Mouse (Mus musculus) lung, adult 2 months (tissue): ENCODE measurements around the gene Mlip. TPM values are rescaled to one million over a fixed set of nuclear protein-coding genes. Genes with fewer than 3 reads are reported as not detected.

Source experiments
- DNase-seq: peaks from one replicate; pipeline ENCODE4 v3.0.0; 2022
- H3K4me1 ChIP-seq: fragments of 200-500 bp; 2 replicates; pipeline ENCODE4 v1.6.1; 2011; ENCODE audit warnings: low read length; ENCODE audit not compliant: control insufficient read depth, insufficient read depth
- H3K4me3 ChIP-seq: fragments of 200-500 bp; replicated peaks from 2 replicates; pipeline ENCODE3; 2011; ENCODE audit warnings: low read depth, mild to moderate bottlenecking, control low read depth, low read length; ENCODE audit errors: extremely low read depth
- CTCF ChIP-seq: fragments of 200-500 bp; IDR thresholded peaks from 2 replicates; pipeline ENCODE4 v1.5.1; 2011; ENCODE audit warnings: mild to moderate bottlenecking, low read length, control low read depth; ENCODE audit not compliant: insufficient read depth
- POLR2A ChIP-seq: fragments of 200-500 bp; IDR thresholded peaks from 2 replicates; pipeline ENCODE4 v1.6.1; 2011; ENCODE audit warnings: low read depth, mild to moderate bottlenecking, control low read depth, low read length, borderline replicate concordance; ENCODE audit errors: extremely low read depth
- WGBS: fragments of 180-500 bp; shearing (Covaris S2); methylation state at CpG from one replicate; pipeline ENCODE4 v1.1.7; 2018; 5-methylcytosine and 5-hydroxymethylcytosine counted together
- polyA plus RNA-seq: library from polyadenylated mRNA; depleted of rRNA; stranded (reverse); fragments of >200 nt; gene quantifications from 2 replicates; pipeline ENCODE4 v1.2.3, GENCODE M21; 2012; rRNA removed

Gene Mlip
- 0.67 and 4.9 TPM in 2 replicates for polyA plus RNA-seq

DNA sequence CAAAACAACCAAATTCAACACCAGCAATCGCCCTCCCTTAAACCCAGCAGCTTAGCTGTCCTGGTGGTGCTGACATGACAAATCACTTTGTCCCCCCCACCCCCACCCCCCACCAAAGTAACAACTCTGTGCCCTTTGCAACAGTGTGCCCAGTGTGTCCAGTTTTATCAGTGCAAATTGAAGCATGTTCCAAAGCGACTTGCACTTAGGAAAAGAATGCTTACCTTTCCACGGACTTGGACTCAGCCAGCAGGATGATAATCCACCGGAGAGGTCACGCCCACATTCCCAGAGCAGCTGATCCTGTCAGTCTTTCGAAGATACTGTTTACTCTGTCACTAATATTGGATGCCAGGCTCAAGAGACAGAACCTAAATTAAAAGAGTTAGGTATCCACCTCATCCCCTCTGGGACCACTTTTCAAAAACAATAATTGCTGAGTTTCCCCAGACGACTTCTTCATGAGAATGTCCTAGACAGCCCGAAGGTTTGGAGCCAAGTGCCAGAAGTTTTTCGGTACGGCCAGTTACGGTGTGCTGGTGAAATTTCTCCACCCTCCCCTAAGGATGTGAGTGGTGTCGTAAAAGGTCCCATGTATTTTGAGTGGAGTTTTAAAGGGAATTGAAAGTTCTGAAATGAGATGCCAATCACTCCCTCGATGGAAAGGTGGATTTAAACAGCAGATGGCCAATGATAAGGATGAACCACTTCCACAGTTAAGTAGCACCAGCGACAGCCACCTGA is at the start of gene Mlip:
TSS of gene Mlip (minus strand) at position 538 of the 744 bp plus-strand sequence.
- 46% methylated on average over 14 of the region's 14 CpGs for WGBS
- no peak for DNase-seq
- no peaks in the 10 kb centered on the region for H3K4me1 ChIP-seq
- no peak for TF ChIP-seq CTCF
- no peak for TF ChIP-seq POLR2A
- no peak within 1 kb of the TSS for H3K4me3 ChIP-seq

GRCm38 (mm10) chr9:77399801-77400200 is 47.0 kb upstream of the Mlip start:
- Histone ChIP-seq H3K4me3 (no peak overlapping the region), H3K4me1 (no peaks in the 10 kb centered on the region)
- no peak for DNase-seq
- 91% methylated on average over 5 of the region's 5 CpGs for WGBS
- TF ChIP-seq CTCF: no peak
- TF ChIP-seq POLR2A: no peak

- no peaks in the 10 kb centered on the region for H3K4me1 ChIP-seq
- no peak overlapping the region for H3K4me3 ChIP-seq
- WGBS: 72% methylated on average over 13 of the region's 13 CpGs
- TF ChIP-seq CTCF: no peak
- no peak for TF ChIP-seq POLR2A
- DNase-seq: no peak
Measured at GRCm38 (mm10) chr9:77398856-77399631, 46.3 kb upstream of the Mlip start.

DNA sequence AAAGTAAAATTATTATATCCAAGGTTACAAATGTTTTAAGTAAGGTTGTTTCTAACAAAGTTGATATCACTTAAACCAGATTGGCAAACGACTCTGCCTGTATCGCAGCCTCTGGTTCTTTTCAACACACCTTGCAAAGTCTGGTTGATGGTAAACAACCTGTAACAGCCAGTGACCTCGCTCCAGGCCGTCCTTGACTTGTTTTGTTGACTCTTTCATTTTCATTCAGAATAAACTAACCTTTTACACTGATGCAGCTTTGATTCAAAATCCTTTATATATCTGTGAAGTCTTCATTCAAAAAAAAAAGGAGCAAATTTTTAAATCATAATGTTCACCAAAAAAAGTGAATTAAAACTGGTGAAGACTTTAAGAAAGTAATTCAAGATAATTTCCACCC is 44.3 kb upstream of the Mlip start:
- H3K4me1 ChIP-seq: no peaks in the 10 kb centered on the region
- no peak overlapping the region for H3K4me3 ChIP-seq
- TF ChIP-seq POLR2A: no peak
- no peak for TF ChIP-seq CTCF
- no peak for DNase-seq
- 57% methylated on average over 4 of the region's 4 CpGs for WGBS

DNA sequence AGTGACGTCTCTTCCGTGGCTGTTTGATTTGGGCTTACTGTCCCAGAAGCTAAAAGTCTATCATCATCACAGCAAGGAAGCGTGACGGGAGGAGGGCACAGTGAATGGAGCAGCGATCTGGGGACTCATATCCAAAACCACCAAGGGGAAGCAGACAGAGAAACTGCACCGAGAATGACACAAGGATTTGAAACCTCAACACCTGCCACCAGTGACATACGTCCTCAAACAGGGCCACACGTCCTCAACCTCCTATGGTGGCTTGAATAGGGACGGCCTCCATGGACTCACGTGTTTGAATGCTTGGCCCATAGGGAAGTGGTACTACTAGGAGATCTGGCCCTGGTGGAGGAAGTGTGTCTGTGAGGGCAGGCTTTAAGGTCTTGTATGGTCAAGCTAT is 38.5 kb upstream of the Mlip start:
- H3K4me3 ChIP-seq: no peak overlapping the region
- no peak for DNase-seq
- WGBS: 87% methylated on average over 10 of the region's 10 CpGs
- no peak for TF ChIP-seq POLR2A
- no peak for TF ChIP-seq CTCF
- no peaks in the 10 kb centered on the region for H3K4me1 ChIP-seq

DNA sequence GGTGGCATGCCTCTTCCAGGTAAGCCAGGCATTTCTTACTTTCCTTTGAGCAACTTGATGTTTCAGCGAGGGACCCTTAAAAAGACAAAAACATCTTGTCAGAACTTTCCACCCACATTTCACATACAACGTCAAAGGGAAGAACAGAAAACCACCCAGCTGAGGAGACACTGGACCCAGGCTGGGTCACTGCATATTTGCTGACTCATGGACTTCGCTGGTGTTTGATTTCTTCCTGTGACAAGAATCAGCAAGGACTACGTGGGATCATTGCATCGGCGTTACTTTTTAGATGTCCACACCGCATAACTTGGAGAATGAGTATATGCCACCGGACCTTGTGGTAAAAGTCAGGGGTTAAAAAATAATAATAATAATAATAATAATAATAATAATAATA is 36.2 kb upstream of the Mlip start:
- TF ChIP-seq CTCF: no peak
- no peak for TF ChIP-seq POLR2A
- Histone ChIP-seq H3K4me3 (no peak overlapping the region), H3K4me1 (no peaks in the 10 kb centered on the region)
- 68% methylated on average over 8 of the region's 8 CpGs for WGBS
- DNase-seq: no peak

DNA sequence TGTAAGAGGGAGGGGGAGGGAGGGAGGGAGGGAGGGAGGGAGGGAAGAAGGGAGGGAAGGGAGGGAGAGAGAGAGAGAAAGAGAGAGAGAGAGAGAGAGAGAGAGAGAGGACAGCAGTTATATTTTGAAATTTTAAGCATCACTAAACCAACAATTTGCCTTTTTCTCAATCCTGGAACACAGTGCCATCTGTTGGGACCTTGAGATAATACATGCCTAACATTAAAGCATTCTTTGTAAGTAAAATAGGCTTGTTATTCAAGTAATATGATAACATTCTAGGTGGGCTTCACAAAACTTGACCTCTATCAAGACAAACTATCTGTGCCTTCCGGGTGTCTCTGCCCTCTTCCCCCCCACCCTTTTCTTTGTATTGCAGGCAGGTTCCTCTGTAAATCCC is 34.0 kb upstream of the Mlip start:
- peak; percentile 15; the same call in 1 of the 2 replicates for TF ChIP-seq CTCF
- TF ChIP-seq POLR2A: no peak
- 17% methylated on average over 1 of the region's 1 CpGs for WGBS

GRCm38 (mm10) chr9:77385611-77386010 is 32.8 kb upstream of the Mlip start:
- no peak for DNase-seq
- WGBS: 79% methylated on average over 12 of the region's 12 CpGs
- Histone ChIP-seq H3K4me3 (no peak overlapping the region), H3K4me1 (no peaks in the 10 kb centered on the region)
- TF ChIP-seq POLR2A: no peak

More for the DNA sequence above, 34.0 kb upstream of the Mlip start:
- no peak for DNase-seq
- no peaks in the 10 kb centered on the region for H3K4me1 ChIP-seq
- H3K4me3 ChIP-seq: no peak overlapping the region

GRCm38 (mm10) chr9:77384651-77385050 is 31.9 kb upstream of the Mlip start:
- Histone ChIP-seq H3K4me1 (no peaks in the 10 kb centered on the region), H3K4me3 (no peak overlapping the region)
- no peak for DNase-seq
- TF ChIP-seq POLR2A (no peak), CTCF (no peak)
- whole genome bisulfite sequencing: 83% methylated on average over 9 of the region's 9 CpGs

- DNase-seq: no peak
- Histone ChIP-seq H3K4me3 (no peak overlapping the region), H3K4me1 (no peaks in the 10 kb centered on the region)
- TF ChIP-seq CTCF (no peak), POLR2A (no peak)
- 82% methylated on average over 4 of the region's 4 CpGs for WGBS
Measured at GRCm38 (mm10) chr9:77383951-77384350, 31.2 kb upstream of the Mlip start.
